Mouse (Mus musculus) cerebellum, adult 2 months (tissue): Measurements from ENCODE around the gene Smyd2. TPM values are rescaled to one million over a fixed set of nuclear protein-coding genes. Genes with fewer than 3 reads are reported as not detected.

Experiments
- DNase-seq, 2 experiments: peaks; one replicate each; pipeline ENCODE4 v3.0.0; 2021
- H3K27ac ChIP-seq: fragments of 200-500 bp; 2 replicates; pipeline ENCODE4 v1.5.1; 2012; ENCODE audit warnings: low read length, control low read depth, inconsistent platforms; ENCODE audit not compliant: insufficient read depth
- H3K27me3 ChIP-seq: fragments of 200-500 bp; 2 replicates; pipeline ENCODE4 v1.6.1; 2012; ENCODE audit warnings: inconsistent platforms, mild to moderate bottlenecking, low read length, moderate library complexity; ENCODE audit not compliant: control insufficient read depth, insufficient read depth
- H3K4me1 ChIP-seq: fragments of 200-500 bp; 2 replicates; pipeline ENCODE4 v1.6.1; 2011; ENCODE audit warnings: low read length; ENCODE audit not compliant: control insufficient read depth, insufficient read depth
- H3K4me3 ChIP-seq: fragments of 200-500 bp; replicated peaks from 2 replicates; pipeline ENCODE3; 2011; ENCODE audit warnings: mild to moderate bottlenecking, low read depth, low read length, control low read depth; ENCODE audit not compliant: insufficient read depth
- CTCF ChIP-seq: fragments of 200-500 bp; IDR thresholded peaks from 2 replicates; pipeline ENCODE4 v1.5.1; 2011; ENCODE audit warnings: low read depth, mild to moderate bottlenecking, control low read depth, low read length, moderate library complexity, borderline replicate concordance; ENCODE audit not compliant: insufficient read depth
- POLR2A ChIP-seq: fragments of 200-500 bp; IDR thresholded peaks from 2 replicates; pipeline ENCODE4 v1.6.1; 2011; ENCODE audit warnings: low read length, control low read depth, borderline replicate concordance; ENCODE audit not compliant: insufficient read depth
- WGBS: fragments of 180-500 bp; shearing (Covaris S2); methylation state at CpG from one replicate; pipeline ENCODE4 v1.1.7; 2018; 5-methylcytosine and 5-hydroxymethylcytosine counted together
- polyA plus RNA-seq: library from polyadenylated mRNA; depleted of rRNA; stranded (reverse); fragments of >200 nt; gene quantifications from 2 replicates; pipeline ENCODE4 v1.2.3, GENCODE M21; 2012

Gene Smyd2
- polyA plus RNA-seq, 1 experiment: 131 TPM

- TF ChIP-seq CTCF (no peak), POLR2A (no peak)
- H3K27me3 ChIP-seq: no peaks in the 10 kb centered on the region
- no peak for DNase-seq
- no peak overlapping the region for H3K27ac ChIP-seq
- peaks cover 14% of the 10 kb centered on the region; the same call in 1 of the 2 replicates for H3K4me1 ChIP-seq
- 88% methylated on average over 22 of the region's 22 CpGs for WGBS
- no peak overlapping the region for H3K4me3 ChIP-seq
Observed at GRCm38 (mm10) chr1:189923871-189924568, 1.9 kb upstream of the Smyd2 start.

GRCm38 (mm10) chr1:189923157-189923556 is 994 bp upstream of the Smyd2 start:
- WGBS: 92% methylated on average over 4 of the region's 4 CpGs
- Histone ChIP-seq H3K4me1 (peaks cover 14% of the 10 kb centered on the region; the same call in 1 of the 2 replicates), H3K4me3 (no peak overlapping the region), H3K27ac (no peak overlapping the region), H3K27me3 (no peaks in the 10 kb centered on the region)
- no peak for DNase-seq
- TF ChIP-seq CTCF: no peak
- TF ChIP-seq POLR2A: no peak

- peak in 1 of 2 experiments; percentile 40 for DNase-seq
- TF ChIP-seq POLR2A (no peak), CTCF (no peak)
- Histone ChIP-seq H3K27ac (0 out of 2 replicates have a peak overlapping the region, but pooled peaks have one; percentile 48), H3K4me3 (peak overlapping the region; percentile 94), H3K27me3 (no peaks in the 10 kb centered on the region), H3K4me1 (peaks cover 14% of the 10 kb centered on the region; the same call in 1 of the 2 replicates)
- WGBS: 6% methylated on average over 9 of the region's 9 CpGs
Observed at GRCm38 (mm10) chr1:189922721-189923120, 558 bp upstream of the Smyd2 start.

GRCm38 (mm10) chr1:189921568-189921817 is 670 bp downstream of the Smyd2 start:
- H3K27me3 ChIP-seq: no peaks in the 10 kb centered on the region
- WGBS: 8% methylated on average over 4 of the region's 4 CpGs
- peaks cover 14% of the 10 kb centered on the region; the same call in 1 of the 2 replicates for H3K4me1 ChIP-seq
- H3K27ac ChIP-seq: peak overlapping the region; percentile 60; the same call in 1 of the 2 replicates
- TF ChIP-seq POLR2A (no peak), CTCF (no peak)
- DNase-seq: no peak
- peak overlapping the region; percentile 94 for H3K4me3 ChIP-seq

- Histone ChIP-seq H3K27ac (no peak overlapping the region; the same call in 1 of the 2 replicates), H3K27me3 (no peaks in the 10 kb centered on the region), H3K4me1 (peaks cover 14% of the 10 kb centered on the region; the same call in 1 of the 2 replicates), H3K4me3 (peak overlapping the region; percentile 94)
- peak; percentile 35 for DNase-seq
- TF ChIP-seq POLR2A (no peak), CTCF (no peak)
- 44% methylated on average over 28 of the region's 28 CpGs for WGBS
Observed at GRCm38 (mm10) chr1:189920701-189921567, 1.2 kb downstream of the Smyd2 start.

GRCm38 (mm10) chr1:189919756-189920155 is 2.4 kb downstream of the Smyd2 start:
- no peak for DNase-seq
- Histone ChIP-seq H3K27ac (no peak overlapping the region), H3K4me3 (no peak overlapping the region), H3K27me3 (no peaks in the 10 kb centered on the region), H3K4me1 (peaks cover 14% of the 10 kb centered on the region; the same call in 1 of the 2 replicates)
- 89% methylated on average over 3 of the region's 3 CpGs for WGBS
- TF ChIP-seq CTCF (no peak), POLR2A (no peak)

GRCm38 (mm10) chr1:189917126-189917500 is 5.0 kb downstream of the Smyd2 start:
- DNase-seq: no peak
- Histone ChIP-seq H3K27ac (no peak overlapping the region), H3K4me1 (peaks cover 11% of the 10 kb centered on the region; the same call in 1 of the 2 replicates), H3K27me3 (no peaks in the 10 kb centered on the region), H3K4me3 (no peak overlapping the region)
- TF ChIP-seq CTCF: no peak
- TF ChIP-seq POLR2A: no peak
- WGBS: 79% methylated on average over 4 of the region's 4 CpGs

GRCm38 (mm10) chr1:189916422-189917125 is 5.6 kb downstream of the Smyd2 start:
- H3K27me3 ChIP-seq: no peaks in the 10 kb centered on the region
- no peak for DNase-seq
- H3K4me1 ChIP-seq: peaks cover 10% of the 10 kb centered on the region; the same call in 1 of the 2 replicates
- no peak overlapping the region for H3K4me3 ChIP-seq
- WGBS: 73% methylated on average over 10 of the region's 10 CpGs
- TF ChIP-seq CTCF: no peak
- TF ChIP-seq POLR2A: no peak
- no peak overlapping the region for H3K27ac ChIP-seq
